Mouse (Mus musculus) MEL (cell line): ENCODE data around the gene Xpnpep1.

Experiments used
- CHD2 ChIP-seq: IDR thresholded peaks from 2 replicates; pipeline ENCODE4 v1.6.1; 2011; ENCODE audit warnings: low read length, improper control_type of control experiment
- CTCF ChIP-seq, 3 experiments: IDR thresholded peaks in 2 of 3; conservative IDR thresholded peaks in 1 of 3; 2 replicates each; pipeline ENCODE4 v1.5.1; 2011 to 2012; ENCODE audit warnings: low read length in 3 of 3, low read depth in 2 of 3, mild to moderate bottlenecking in 2 of 3, improper control_type of control experiment in 1 of 3, inconsistent platforms in 1 of 3, mixed read lengths in 1 of 3, moderate library complexity in 1 of 3; ENCODE audit not compliant: control insufficient read depth in 1 of 3, insufficient read depth in 1 of 3, poor library complexity in 1 of 3, severe bottlenecking in 1 of 3
- E2F4 ChIP-seq: IDR thresholded peaks from 2 replicates; pipeline ENCODE4 v1.6.1; 2011; ENCODE audit warnings: low read depth, low read length, improper control_type of control experiment, borderline replicate concordance
- GATA1 ChIP-seq: IDR thresholded peaks from 2 replicates; pipeline ENCODE4 v1.6.1; 2011; ENCODE audit warnings: low read depth, low read length, improper control_type of control experiment
- JUND ChIP-seq: IDR thresholded peaks from 2 replicates; pipeline ENCODE4 v1.6.1; 2011; ENCODE audit warnings: low read depth, mild to moderate bottlenecking, improper control_type of control experiment, low read length
- MAFK ChIP-seq: IDR thresholded peaks from 2 replicates; pipeline ENCODE4 v1.6.1; 2011; ENCODE audit warnings: low read depth, mild to moderate bottlenecking, low read length, improper control_type of control experiment, borderline replicate concordance
- POLR2AphosphoS2 ChIP-seq: IDR thresholded peaks from 2 replicates; pipeline ENCODE4 v1.6.1; 2011; ENCODE audit warnings: low read length, improper control_type of control experiment
- RAD21 ChIP-seq: IDR thresholded peaks from 2 replicates; pipeline ENCODE4 v1.6.1; 2011; ENCODE audit warnings: mild to moderate bottlenecking, low read depth, low read length, improper control_type of control experiment
- ZC3H11A ChIP-seq: IDR thresholded peaks from 2 replicates; pipeline ENCODE4 v1.6.1; 2012; ENCODE audit warnings: low read depth, mild to moderate bottlenecking, inconsistent platforms, low read length, improper control_type of control experiment
- ZKSCAN1 ChIP-seq: IDR thresholded peaks from 2 replicates; pipeline ENCODE4 v1.6.1; 2012; ENCODE audit warnings: low read depth, mild to moderate bottlenecking, inconsistent platforms, low read length, improper control_type of control experiment, moderate library complexity
- ZNF384 ChIP-seq: IDR thresholded peaks from 2 replicates; pipeline ENCODE4 v1.6.1; 2012; ENCODE audit warnings: low read depth, mild to moderate bottlenecking, inconsistent platforms, low read length, improper control_type of control experiment

DNA sequence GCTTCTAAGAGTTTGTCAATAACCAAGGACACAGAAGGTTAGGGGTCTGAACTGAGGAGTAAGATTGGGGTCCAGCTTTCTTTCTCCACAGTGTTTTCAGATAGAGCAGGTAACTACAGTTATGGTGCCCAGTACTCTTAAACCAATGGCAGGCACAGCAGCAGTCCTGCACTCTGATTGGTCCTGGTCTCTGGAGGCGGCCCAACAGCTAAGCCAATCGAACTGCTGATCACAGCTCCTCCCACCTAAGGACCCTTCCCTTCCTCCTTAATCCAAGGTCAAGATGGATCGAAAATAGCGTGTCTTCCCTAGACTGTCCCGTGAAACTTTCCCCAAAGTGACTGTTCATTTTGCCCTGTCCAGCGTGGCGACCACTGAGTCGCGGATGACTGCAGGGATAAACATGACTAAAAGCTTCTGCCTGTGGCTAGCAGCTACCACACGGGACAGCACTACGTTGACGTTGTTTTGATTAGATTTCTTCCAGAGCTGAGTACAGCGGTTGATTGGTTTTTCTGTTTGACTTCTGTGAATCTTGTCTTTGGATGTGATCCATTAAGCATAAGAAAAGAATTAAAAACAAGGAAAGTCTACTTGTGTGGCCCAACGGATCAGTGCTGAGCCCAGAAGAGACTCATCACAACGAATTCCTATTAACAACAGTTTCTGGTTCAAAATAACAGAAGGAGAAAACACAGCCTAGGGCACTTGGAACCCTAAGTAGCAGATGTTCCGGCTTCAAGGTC is 18.1 kb upstream of the Xpnpep1 start:
- TF ChIP-seq GATA1 (no peak), ZC3H11A (no peak), CHD2 (no peak), CTCF (IDR thresholded peaks at IDR 0.05 in 2 of 3, conservative IDR thresholded peaks at IDR 0.05 in 1 of 3; ENCODE audit: control insufficient read depth in 1 of 3, insufficient read depth in 1 of 3, low read depth in 2 of 3, low read length in 3 of 3, poor library complexity in 1 of 3, severe bottlenecking in 1 of 3) (no peak), ZNF384 (no peak), MAFK (no peak), E2F4 (no peak), RAD21 (no peak), POLR2AphosphoS2 (no peak), JUND (no peak), ZKSCAN1 (no peak)
